Mouse (Mus musculus) common myeloid progenitor, adult 5-6 weeks (primary cell): ENCODE data around the gene Prm1. TPM values are rescaled to one million over a fixed set of nuclear protein-coding genes. Genes with fewer than 3 reads are reported as not detected.
"Not testable (repeated sequence)": the region's sequence is repeated elsewhere in the genome, so short reads cannot be mapped to it uniquely, and the experiment has no call there.

ENCODE experiments used
- ATAC-seq: replicated peaks from 2 replicates; pipeline ENCODE4 v1.8.0; 2016; ENCODE audit warnings: low read depth, mild to moderate bottlenecking, moderate TSS enrichment, inconsistent platforms; ENCODE audit not compliant: poor library complexity, severe bottlenecking
- total RNA-seq: library from RNA; stranded (forward); fragments of 200-1000, 187-1606 nt; gene quantifications from 2 replicates; pipeline ENCODE4 v1.2.3, GENCODE M21; 2017

The Prm1 gene
- total RNA-seq, result not detected in 2 replicates

- ATAC-seq, result 0 out of 2 replicates have a peak, but pooled peaks have one; percentile 42
These were observed at the start of gene Prm1 for GRCm38 (mm10) chr16:10805789-10806527. Gene Prm1, minus strand, starts transcription at chr16:10805839.

- not testable (repeated sequence) for ATAC-seq
These were observed 46.6 kb upstream of the Prm1 start for GRCm38 (mm10) chr16:10852216-10852615.

GRCm38 (mm10) chr16:10850905-10851304 lies 45.3 kb upstream of the Prm1 start:
- no peak for ATAC-seq

- no peak for ATAC-seq
These were observed 44.6 kb upstream of the Prm1 start for GRCm38 (mm10) chr16:10849965-10850861.

- ATAC-seq, result peak; percentile 63
These were observed 40.9 kb upstream of the Prm1 start for GRCm38 (mm10) chr16:10846503-10846902.

GRCm38 (mm10) chr16:10845952-10846351 lies 40.3 kb upstream of the Prm1 start:
- no peak for ATAC-seq

- ATAC-seq, result peak; percentile 43
These were observed 38.7 kb upstream of the Prm1 start for GRCm38 (mm10) chr16:10844319-10844670.

- ATAC-seq, result peak; percentile 93
These were observed 38.1 kb upstream of the Prm1 start for GRCm38 (mm10) chr16:10843486-10844318.

- ATAC-seq, result no peak
These were observed 36.7 kb upstream of the Prm1 start for GRCm38 (mm10) chr16:10842282-10842855.

GRCm38 (mm10) chr16:10840018-10840417 lies 34.4 kb upstream of the Prm1 start:
- ATAC-seq, result no peak

- ATAC-seq, result peak; percentile 63
These were observed 33.0 kb upstream of the Prm1 start for GRCm38 (mm10) chr16:10838487-10839245.

GRCm38 (mm10) chr16:10837903-10838302 lies 32.3 kb upstream of the Prm1 start:
- peak; percentile 5; the same call in 1 of the 2 replicates for ATAC-seq

- no peak for ATAC-seq
These were observed 31.6 kb upstream of the Prm1 start for GRCm38 (mm10) chr16:10837250-10837649.

- ATAC-seq, result no peak
These were observed 30.7 kb upstream of the Prm1 start for GRCm38 (mm10) chr16:10836388-10836787.

GRCm38 (mm10) chr16:10834911-10835587 lies 29.4 kb upstream of the Prm1 start, which contains the start of gene Rmi2:
Gene Rmi2, plus strand, starts transcription at chr16:10835059.
- peak; percentile 83 for ATAC-seq

GRCm38 (mm10) chr16:10834542-10834910 lies 28.9 kb upstream of the Prm1 start:
- ATAC-seq, result no peak

- no peak for ATAC-seq
These were observed 22.8 kb upstream of the Prm1 start for GRCm38 (mm10) chr16:10828461-10828805.

- no peak for ATAC-seq
These were observed 22.3 kb upstream of the Prm1 start for GRCm38 (mm10) chr16:10827766-10828460.
